Mouse (Mus musculus) naive thymus-derived CD4-positive, alpha-beta T cell, adult 5 months (primary cell): ENCODE measurements around the gene Stk31. TPM values are rescaled to one million over a fixed set of nuclear protein-coding genes. Genes with fewer than 3 reads are reported as not detected.

Source experiments
- polyA plus RNA-seq: library from polyadenylated mRNA; unstranded; fragments of 100-300 nt; shearing (Covaris generic); gene quantifications from one replicate; pipeline ENCODE4 v1.2.1, GENCODE M21; 2017

Stk31 gene
- polyA plus RNA-seq: 0.29 TPM

GRCm38 (mm10) chr6:49395316-49395715, at the start of gene Stk31:
Gene Stk31, plus strand, starts transcription at chr6:49395604.

GRCm38 (mm10) chr6:49367159-49368054, 28.0 kb upstream of the Stk31 start, which contains the start of gene Fam221a:
Gene Fam221a, plus strand, starts transcription at chr6:49367739.

Other genes with a start within 250 kb of the Stk31 start
- 0.11 TPM for gene Igf2bp3, start 180.6 kb upstream of the Stk31 start, polyA plus RNA-seq
- 91.6 TPM for gene Tra2a, start 131.6 kb upstream of the Stk31 start, polyA plus RNA-seq
- gene Ccdc126, start 76.3 kb upstream of the Stk31 start, polyA plus RNA-seq: 12.0 TPM
- gene Fam221a, start 27.9 kb upstream of the Stk31 start, polyA plus RNA-seq: 6.3 TPM